Mouse (Mus musculus) forebrain, embryonic 16.5 days (tissue): ENCODE measurements at regions not wholly inside any gene's neighbourhood (a gene's known extent, or its start where the extent isn't known, plus 50 kb on each side); places are given as distances from the start of the nearest gene placed in this dataset.

Source experiments
- ATAC-seq: fragments of 200-750 bp; cut with Nextera tagmentation; 2 replicates; pipeline ENCODE4 v1.8.0; 2017; ENCODE audit warnings: mild to moderate bottlenecking, moderate library complexity
- H3K27ac ChIP-seq: fragments of 300-500 bp; sonication (generic); 2 replicates; pipeline ENCODE4 v1.5.1; 2014; ENCODE audit warnings: low read length, control low read depth
- H3K27me3 ChIP-seq: fragments of 300-500 bp; sonication (generic); replicated peaks from 2 replicates; pipeline ENCODE4 v1.6.1; 2014; ENCODE audit warnings: low read length; ENCODE audit not compliant: control insufficient read depth, insufficient read depth
- H3K36me3 ChIP-seq: fragments of 300-500 bp; sonication (generic); 2 replicates; pipeline ENCODE4 v1.6.1; 2014; ENCODE audit not compliant: control insufficient read depth, insufficient read depth
- H3K4me1 ChIP-seq: fragments of 300-500 bp; sonication (generic); replicated peaks from 2 replicates; pipeline ENCODE4 v1.6.1; 2014; ENCODE audit warnings: low read length; ENCODE audit not compliant: control insufficient read depth, insufficient read depth
- H3K4me2 ChIP-seq: fragments of 300-500 bp; sonication (generic); 2 replicates; pipeline ENCODE4 v1.6.1; 2014; ENCODE audit warnings: mild to moderate bottlenecking, low read length, control low read depth
- H3K4me3 ChIP-seq: fragments of 300-500 bp; sonication (generic); replicated peaks from 2 replicates; pipeline ENCODE4 v1.5.1; 2014; ENCODE audit warnings: mild to moderate bottlenecking, low read length, control low read depth
- H3K9ac ChIP-seq: fragments of 300-500 bp; sonication (generic); replicated peaks from 2 replicates; pipeline ENCODE4 v1.6.1; 2014; ENCODE audit warnings: low read depth, low read length, control low read depth
- H3K9me3 ChIP-seq: fragments of 300-500 bp; sonication (generic); 2 replicates; pipeline ENCODE4 v1.6.1; 2016; ENCODE audit warnings: low read length; ENCODE audit not compliant: control insufficient read depth
- WGBS: fragments of 180-500 bp; shearing (Covaris S2); extraction: QIAGEN DNeasy Blood & Tissue Kit; methylation state at CpG from one replicate; pipeline ENCODE4 v1.1.7; 2014; 5-methylcytosine and 5-hydroxymethylcytosine counted together

DNA sequence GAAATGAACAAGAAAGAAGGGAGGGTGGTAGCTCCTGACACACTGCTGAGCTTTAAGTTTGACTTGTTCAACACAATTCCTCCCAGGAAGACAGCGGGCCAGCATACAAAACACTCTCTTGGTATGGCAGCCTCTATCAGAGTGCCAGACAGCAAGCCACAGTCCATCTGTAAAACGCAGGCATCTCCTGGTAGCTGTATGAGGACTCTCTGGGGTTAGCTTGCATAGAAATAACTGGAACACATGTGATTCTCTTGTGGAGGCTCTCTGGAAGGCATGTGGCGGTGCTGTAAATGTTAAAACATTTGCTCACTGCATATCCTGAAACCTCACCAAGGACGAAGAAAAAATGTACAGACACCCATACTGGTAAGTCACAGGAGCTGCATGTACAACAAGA, 247.9 kb upstream of the Shh start:
- no peak overlapping the region for H3K9ac ChIP-seq
- H3K36me3 ChIP-seq: no peaks in the 10 kb centered on the region
- 90% methylated on average over 4 of the region's 4 CpGs for WGBS
- H3K4me1 ChIP-seq: no peaks in the 10 kb centered on the region
- ATAC-seq: no peak
- no peak overlapping the region for H3K4me3 ChIP-seq
- no peak overlapping the region for H3K27ac ChIP-seq
- H3K27me3 ChIP-seq: no peaks in the 10 kb centered on the region
- H3K9me3 ChIP-seq: no peaks in the 10 kb centered on the region
- no peak overlapping the region for H3K4me2 ChIP-seq

DNA sequence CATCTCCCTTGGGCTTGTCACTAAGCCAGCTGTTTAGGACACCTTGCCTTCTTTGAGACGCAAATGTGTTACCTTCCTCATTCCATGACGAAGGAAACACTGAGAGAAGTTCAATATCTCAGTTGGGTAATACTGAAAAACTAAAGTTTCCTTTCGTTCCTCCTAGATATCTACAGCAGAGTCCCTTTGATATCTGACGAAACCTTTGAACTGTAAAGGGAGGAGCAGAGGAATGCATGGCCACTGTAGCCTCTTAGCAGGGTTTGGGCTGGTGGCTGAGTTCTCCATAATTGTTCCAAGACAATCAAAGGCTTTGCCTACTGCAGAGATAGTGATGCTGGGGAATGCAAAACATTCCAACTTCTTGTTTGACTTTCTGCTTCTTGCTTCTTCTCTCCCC, 243.5 kb upstream of the Shh start:
- Histone ChIP-seq H3K4me3 (no peak overlapping the region), H3K4me2 (no peak overlapping the region), H3K9me3 (no peaks in the 10 kb centered on the region), H3K36me3 (no peaks in the 10 kb centered on the region), H3K27me3 (no peaks in the 10 kb centered on the region), H3K4me1 (no peaks in the 10 kb centered on the region), H3K27ac (no peak overlapping the region), H3K9ac (no peak overlapping the region)
- 82% methylated on average over 4 of the region's 4 CpGs for WGBS
- ATAC-seq: no peak

- H3K4me3 ChIP-seq: no peak overlapping the region
- no peak for ATAC-seq
- 66% methylated on average over 2 of the region's 2 CpGs for WGBS
These were observed 242.6 kb upstream of the Shh start for GRCm38 (mm10) chr5:28709626-28710025.

DNA sequence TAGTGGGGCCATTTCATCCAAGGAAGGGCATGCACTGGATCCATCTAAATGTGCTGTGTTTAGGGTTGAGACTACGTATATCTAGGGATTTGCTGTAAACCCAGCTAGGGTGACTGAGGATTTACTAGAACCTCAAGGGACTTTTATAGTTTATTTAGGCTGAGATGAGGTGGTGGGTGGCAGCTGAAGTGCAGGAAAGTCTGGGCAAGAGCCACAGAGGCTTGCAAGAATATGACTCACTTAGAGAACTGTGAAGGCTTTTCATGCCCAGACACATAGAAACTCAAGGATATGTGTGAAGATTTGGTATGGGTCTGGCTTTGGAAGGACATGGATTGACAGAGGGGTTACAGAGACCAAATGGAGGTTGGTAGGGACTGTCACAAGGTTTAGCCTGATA, 237.3 kb upstream of the Shh start:
- H3K4me1 ChIP-seq: no peaks in the 10 kb centered on the region
- no peaks in the 10 kb centered on the region for H3K36me3 ChIP-seq
- no peaks in the 10 kb centered on the region for H3K9me3 ChIP-seq
- WGBS: 91% methylated on average over 1 of the region's 1 CpGs
- no peak overlapping the region for H3K27ac ChIP-seq
- H3K9ac ChIP-seq: no peak overlapping the region
- ATAC-seq: no peak
- no peaks in the 10 kb centered on the region for H3K27me3 ChIP-seq
- H3K4me2 ChIP-seq: no peak overlapping the region
- no peak overlapping the region for H3K4me3 ChIP-seq

More at GRCm38 (mm10) chr5:28709626-28710025, 242.6 kb upstream of the Shh start:
- H3K4me1 ChIP-seq: no peaks in the 10 kb centered on the region
- H3K27me3 ChIP-seq: no peaks in the 10 kb centered on the region
- no peak overlapping the region for H3K4me2 ChIP-seq
- no peak overlapping the region for H3K9ac ChIP-seq
- no peaks in the 10 kb centered on the region for H3K9me3 ChIP-seq
- H3K36me3 ChIP-seq: no peaks in the 10 kb centered on the region
- no peak overlapping the region for H3K27ac ChIP-seq

DNA sequence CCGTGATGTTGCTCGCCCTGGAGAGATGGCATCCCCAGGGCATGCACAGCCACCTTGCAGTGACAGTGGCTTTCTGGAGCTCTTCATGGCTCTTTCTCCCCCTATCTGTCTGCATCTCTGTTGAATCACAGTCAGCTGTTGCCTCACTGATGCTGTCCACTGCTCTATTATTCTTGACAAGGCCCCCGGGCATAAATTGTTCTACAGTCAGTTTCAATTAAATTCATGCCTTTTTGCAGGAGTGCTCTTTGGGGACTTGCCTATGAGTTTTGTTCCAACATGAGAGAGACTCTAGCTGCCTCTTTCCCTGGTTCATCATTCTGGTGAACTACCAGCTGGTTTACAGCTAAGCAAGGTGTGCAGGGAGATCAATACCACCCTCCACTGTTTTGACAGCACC, 229.9 kb upstream of the Shh start:
- Histone ChIP-seq H3K27ac (no peak overlapping the region), H3K36me3 (no peaks in the 10 kb centered on the region), H3K4me2 (no peak overlapping the region), H3K4me3 (no peak overlapping the region), H3K9ac (no peak overlapping the region), H3K4me1 (no peaks in the 10 kb centered on the region), H3K9me3 (no peaks in the 10 kb centered on the region), H3K27me3 (no peaks in the 10 kb centered on the region)
- 66% methylated on average over 3 of the region's 3 CpGs for WGBS
- no peak for ATAC-seq

DNA sequence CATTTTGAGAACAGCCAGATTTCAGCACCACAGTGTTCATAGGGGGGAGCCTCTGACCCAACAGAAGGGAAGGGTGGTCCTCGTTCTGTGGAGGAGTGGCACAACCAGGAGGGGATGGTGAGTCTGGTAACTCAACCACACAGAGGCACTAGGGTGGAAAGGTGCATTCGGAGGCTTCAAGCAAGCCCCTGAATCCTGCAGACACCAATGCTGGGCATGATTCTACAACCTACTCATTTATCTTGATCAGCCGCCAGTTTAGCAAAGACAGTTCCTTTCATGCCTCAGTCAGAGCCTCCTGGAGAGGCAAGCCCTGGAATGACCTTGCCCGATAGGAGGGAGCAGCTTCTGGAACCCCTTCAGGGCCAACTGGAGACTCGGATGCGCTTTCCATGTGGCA, 223.1 kb upstream of the Shh start:
- H3K27ac ChIP-seq: no peak overlapping the region
- ATAC-seq: no peak

DNA sequence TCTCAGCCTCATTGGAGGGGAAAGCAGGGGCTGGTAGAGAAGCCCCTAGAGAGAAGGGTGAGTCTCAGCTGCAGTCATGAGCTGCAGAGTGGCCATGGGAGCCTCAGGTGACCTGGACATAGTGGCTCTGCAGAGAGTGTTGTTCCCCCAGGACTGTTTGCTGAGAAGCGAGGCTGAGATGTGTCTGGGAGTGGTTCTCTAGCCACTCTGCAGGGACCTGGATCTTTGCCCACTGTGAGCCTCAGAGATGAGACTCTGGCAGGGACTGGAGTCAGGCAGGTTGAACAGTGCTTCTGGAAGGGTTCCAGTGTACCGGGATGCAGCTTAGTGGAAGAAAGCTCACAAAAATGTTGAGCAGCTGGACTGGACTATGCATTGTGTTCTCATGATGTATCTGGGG, 222.6 kb upstream of the Shh start:
- WGBS: 53% methylated on average over 2 of the region's 2 CpGs
- no peaks in the 10 kb centered on the region for H3K9me3 ChIP-seq

More for the DNA sequence above, 223.1 kb upstream of the Shh start:
- H3K36me3 ChIP-seq: no peaks in the 10 kb centered on the region
- no peak overlapping the region for H3K4me3 ChIP-seq
- H3K9me3 ChIP-seq: no peaks in the 10 kb centered on the region
- WGBS: 84% methylated on average over 6 of the region's 6 CpGs
- H3K4me1 ChIP-seq: no peaks in the 10 kb centered on the region
- no peaks in the 10 kb centered on the region for H3K27me3 ChIP-seq
- H3K4me2 ChIP-seq: no peak overlapping the region
- no peak overlapping the region for H3K9ac ChIP-seq

GRCm38 (mm10) chr5:28689136-28689535, 222.1 kb upstream of the Shh start:
- Histone ChIP-seq H3K4me2 (no peak overlapping the region), H3K36me3 (no peaks in the 10 kb centered on the region), H3K4me1 (no peaks in the 10 kb centered on the region), H3K27me3 (no peaks in the 10 kb centered on the region), H3K4me3 (no peak overlapping the region), H3K9me3 (no peaks in the 10 kb centered on the region), H3K27ac (no peak overlapping the region), H3K9ac (no peak overlapping the region)
- no peak for ATAC-seq
- WGBS: 92% methylated on average over 3 of the region's 3 CpGs

More for the DNA sequence above, 222.6 kb upstream of the Shh start:
- H3K9ac ChIP-seq: no peak overlapping the region
- H3K36me3 ChIP-seq: no peaks in the 10 kb centered on the region
- no peak overlapping the region for H3K4me2 ChIP-seq
- no peaks in the 10 kb centered on the region for H3K27me3 ChIP-seq
- no peak overlapping the region for H3K4me3 ChIP-seq
- ATAC-seq: no peak
- H3K4me1 ChIP-seq: no peaks in the 10 kb centered on the region
- no peak overlapping the region for H3K27ac ChIP-seq

DNA sequence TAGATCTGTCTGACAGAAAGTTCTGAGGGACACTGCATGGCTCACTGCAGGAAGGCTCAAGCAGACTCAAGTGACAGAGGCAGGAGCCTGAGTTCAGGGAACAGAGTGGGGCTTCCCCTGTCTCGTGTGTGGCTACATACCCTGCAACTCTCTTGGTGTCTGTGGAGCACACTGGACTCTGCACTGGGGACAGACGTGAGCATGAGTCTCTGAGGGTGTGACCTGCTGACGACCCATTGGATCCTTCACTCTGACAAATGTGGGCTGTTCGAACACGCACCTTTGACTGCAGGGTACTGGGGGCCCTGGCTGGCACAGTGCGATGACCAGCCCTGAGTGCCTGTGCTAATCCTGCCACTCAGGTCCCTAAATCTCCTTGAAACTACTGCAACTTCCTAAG, 215.8 kb upstream of the Shh start:
- no peaks in the 10 kb centered on the region for H3K9me3 ChIP-seq
- H3K36me3 ChIP-seq: no peaks in the 10 kb centered on the region
- H3K4me2 ChIP-seq: no peak overlapping the region
- no peak overlapping the region for H3K9ac ChIP-seq
- 0 out of 2 replicates have a peak, but pooled peaks cover 5% of the 10 kb centered on the region for H3K4me1 ChIP-seq
- no peak overlapping the region for H3K4me3 ChIP-seq
- ATAC-seq: no peak
- 82% methylated on average over 6 of the region's 6 CpGs for WGBS
- H3K27ac ChIP-seq: no peak overlapping the region
- no peaks in the 10 kb centered on the region for H3K27me3 ChIP-seq

DNA sequence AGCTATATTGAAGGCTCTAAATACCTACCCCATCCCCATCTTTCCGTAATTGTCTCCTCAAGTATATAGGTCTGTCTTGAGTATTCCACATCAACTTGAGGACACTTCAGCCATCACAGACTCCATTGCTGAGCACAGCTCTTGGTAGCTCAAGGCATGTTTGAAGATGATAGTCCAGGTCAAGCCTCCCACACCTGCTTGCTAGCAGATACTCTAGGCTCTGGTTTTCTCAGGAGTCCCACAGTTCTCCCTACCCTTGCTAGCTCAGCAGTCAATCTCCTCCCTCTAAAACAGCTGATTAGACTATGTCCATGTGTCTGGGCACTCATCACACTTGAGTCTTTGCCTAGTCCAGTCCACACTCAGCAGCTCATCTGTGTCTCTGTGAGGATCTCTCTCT, 213.3 kb upstream of the Shh start:
- WGBS: 94% methylated on average over 1 of the region's 1 CpGs
- H3K9me3 ChIP-seq: no peaks in the 10 kb centered on the region
- no peaks in the 10 kb centered on the region for H3K27me3 ChIP-seq
- H3K27ac ChIP-seq: no peak overlapping the region
- H3K4me3 ChIP-seq: no peak overlapping the region
- H3K4me1 ChIP-seq: 0 out of 2 replicates have a peak, but pooled peaks cover 5% of the 10 kb centered on the region
- no peak for ATAC-seq
- H3K36me3 ChIP-seq: no peaks in the 10 kb centered on the region
- H3K4me2 ChIP-seq: no peak overlapping the region
- no peak overlapping the region for H3K9ac ChIP-seq
